Mouse (Mus musculus): ENCODE results near the gene Kantr.
"Not testable (repeated sequence)": the region's sequence is repeated elsewhere in the genome, so short reads cannot be mapped to it uniquely, and the experiment has no call there.

Gene Kantr

DNA sequence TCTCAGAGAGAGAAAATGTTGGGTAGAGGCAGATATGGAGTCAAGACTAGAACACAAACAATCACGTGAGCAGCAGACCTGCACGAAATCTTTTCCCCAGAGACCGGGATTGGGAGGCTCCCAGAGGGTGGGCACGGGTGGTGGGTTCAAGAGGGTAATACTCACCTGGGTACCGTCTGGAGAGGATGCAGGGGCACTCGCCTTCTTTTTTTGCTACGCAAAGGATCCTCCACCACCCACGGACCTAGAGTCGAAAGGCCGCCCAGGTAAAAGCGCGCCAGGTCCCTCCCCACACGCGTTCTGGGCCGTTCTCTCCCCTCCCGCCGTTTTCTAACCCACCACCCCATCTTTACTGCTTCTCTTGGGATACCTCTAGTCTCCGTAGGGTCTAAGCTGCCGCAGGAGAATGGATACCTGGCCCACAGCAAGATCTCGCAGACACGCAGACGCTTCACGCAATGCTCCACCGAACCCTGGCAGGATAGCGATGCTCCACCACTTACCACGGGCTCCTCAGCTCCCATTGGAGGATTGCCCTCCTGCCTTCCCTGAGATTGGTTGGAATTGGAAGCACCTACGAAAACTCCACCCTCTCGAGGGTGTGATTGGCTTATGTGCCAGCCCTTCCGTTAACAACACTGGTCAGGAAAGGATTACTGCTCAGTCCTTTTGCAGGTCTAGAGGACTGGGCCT, at the start of gene Kantr:
TSS of gene Kantr (minus strand) at position 500 of the 693 bp plus-strand sequence.
- peak; percentile 48 to 58 for DNase-seq (ENCODE audit: low read depth in 2 of 2, low spot score in 2 of 2)

- DNase-seq (ENCODE audit: low read depth in 2 of 2, low spot score in 2 of 2): no peak
Observed at GRCm38 (mm10) chrX:152368397-152369273, 41.3 kb upstream of the Kantr start, which contains the start of gene Gpr173. Gpr173 (minus strand) TSS chrX:152368704.

DNA sequence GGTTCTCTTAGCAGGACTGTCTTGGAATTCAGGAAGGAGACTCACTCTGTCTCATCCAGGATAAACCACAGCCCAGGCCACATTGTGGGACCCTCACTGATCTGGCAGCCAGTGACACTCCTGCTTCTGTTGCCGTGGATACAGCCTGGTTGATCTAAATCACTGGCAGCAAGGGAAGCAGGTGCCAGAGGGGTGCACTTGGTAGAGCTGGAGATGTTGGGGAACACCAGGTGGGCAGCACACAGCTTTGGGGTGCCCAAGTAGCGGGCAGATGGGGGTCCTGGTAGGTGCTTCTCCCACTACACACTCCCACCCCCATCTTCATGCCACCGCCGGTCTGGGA, 40.7 kb upstream of the Kantr start:
- DNase-seq (ENCODE audit: low read depth in 2 of 2, low spot score in 2 of 2): no peak

DNA sequence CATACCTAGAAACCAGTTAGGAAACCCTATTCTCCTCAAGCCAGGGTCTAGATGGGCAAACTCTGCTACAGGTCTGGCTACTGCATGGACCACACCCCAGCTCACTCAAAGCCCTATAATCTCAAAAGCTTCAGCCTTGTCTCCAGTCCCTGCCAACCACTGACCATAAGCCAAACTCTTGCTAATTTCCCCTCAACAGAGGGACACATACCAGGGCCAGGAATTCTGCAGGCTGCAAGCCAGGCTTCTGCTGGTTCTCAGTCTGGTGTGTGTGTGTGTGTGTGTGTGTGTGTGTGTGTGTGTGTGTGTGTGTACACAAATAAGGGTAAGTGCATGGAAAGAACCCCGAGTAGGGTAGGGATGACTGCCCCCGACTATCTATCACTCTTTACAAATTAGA, 39.1 kb upstream of the Kantr start:
- DNase-seq (ENCODE audit: low read depth in 2 of 2, low spot score in 2 of 2): no peak

- peak; percentile 25 to 53 for DNase-seq (ENCODE audit: low read depth in 2 of 2, low spot score in 2 of 2)
Observed at GRCm38 (mm10) chrX:152352553-152353153, 25.4 kb upstream of the Kantr start.

DNA sequence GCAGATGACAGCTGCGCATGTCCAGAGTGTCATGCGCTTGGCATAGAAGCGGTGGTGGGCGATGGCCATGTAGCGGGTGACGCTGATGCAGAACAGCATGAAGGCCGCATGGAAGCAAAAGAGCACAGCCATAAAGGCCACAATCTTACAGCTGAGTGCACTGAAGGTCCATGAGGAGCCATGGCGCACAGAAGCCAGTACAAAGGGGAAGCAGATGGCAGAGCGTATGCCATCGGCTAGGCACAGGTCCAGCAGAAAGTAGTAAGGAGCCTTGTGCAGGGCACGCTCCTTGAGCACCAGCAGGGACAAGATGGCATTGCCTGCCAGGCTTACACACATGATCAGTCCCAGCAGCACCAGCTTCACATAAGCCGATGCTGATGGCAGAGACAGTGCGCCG, 19.7 kb upstream of the Kantr start:
- no peak for DNase-seq (ENCODE audit: low read depth in 2 of 2, low spot score in 2 of 2)

DNA sequence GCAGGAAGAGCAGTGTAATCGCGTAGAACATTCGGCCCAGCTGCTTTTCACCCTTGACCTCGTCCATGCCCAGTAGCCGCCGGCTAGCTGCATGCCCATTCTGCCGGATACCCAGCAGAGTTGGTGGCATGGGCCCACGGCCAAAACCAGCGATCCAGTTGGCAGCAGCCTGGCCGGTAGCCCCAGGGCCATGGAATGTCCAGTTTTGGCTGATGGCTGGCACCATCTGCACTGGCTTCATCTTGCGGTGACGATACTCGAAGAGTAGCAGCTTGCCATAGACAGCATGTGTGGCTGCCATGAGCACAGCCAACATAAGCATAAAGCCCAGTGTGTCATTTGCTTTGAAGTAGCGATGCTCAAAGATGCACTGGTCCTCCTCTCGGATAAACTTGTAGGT, 19.3 kb upstream of the Kantr start:
- DNase-seq (ENCODE audit: low read depth in 2 of 2, low spot score in 2 of 2): no peak

GRCm38 (mm10) chrX:152342903-152343302, 15.6 kb upstream of the Kantr start:
- DNase-seq (ENCODE audit: low read depth in 2 of 2, low spot score in 2 of 2): no peak

DNA sequence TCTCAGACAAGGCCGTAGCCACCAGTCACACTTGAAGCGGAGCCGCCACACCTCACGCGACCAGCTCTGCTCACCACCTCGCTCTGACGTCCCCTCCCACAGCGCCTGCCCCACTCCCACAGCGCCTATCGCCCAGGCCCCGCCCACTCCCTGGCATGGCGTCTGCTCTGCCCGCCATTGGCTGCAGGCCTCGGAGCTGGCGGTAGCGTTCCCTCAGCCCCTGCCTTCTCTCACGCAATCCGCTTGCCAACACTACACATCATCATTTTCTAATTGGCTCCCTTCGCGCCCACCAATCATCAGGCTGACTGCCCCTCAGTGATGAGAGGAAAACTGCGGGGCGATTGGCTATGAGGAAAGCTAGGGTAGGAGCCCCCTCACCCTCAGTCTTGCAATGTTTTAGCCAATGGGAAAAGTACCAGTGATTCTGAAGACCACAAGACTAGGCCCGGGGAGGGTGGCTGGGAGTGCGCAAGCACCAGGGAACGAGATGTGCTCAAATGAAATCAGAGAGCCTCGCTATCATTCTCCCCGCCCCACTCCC, 15.1 kb upstream of the Kantr start, which contains the start of gene Tspyl2:
TSS of gene Tspyl2 (minus strand) at position 68 of the 544 bp plus-strand sequence.
- peak; percentile 83 to 87 for DNase-seq (ENCODE audit: low read depth in 2 of 2, low spot score in 2 of 2)

DNA sequence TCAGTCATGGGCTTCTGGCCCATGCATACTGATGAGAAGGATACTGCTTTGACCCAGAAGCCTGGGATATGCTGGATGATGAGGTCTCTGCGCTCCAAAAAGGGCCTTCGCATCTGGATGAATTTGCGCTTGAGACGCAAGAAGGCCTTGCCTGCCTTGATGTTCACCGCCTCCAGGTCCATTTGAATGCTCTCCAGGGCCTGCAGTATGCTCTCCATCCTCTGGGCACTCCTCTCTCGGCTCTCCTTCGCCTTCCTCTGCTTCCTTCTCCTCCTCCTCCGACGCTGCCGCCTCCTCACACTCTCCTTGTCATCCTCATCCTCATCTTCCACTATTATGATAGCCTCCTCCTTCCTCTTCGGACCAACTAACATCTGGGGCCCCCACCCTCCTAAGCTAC, 14.2 kb upstream of the Kantr start:
- DNase-seq (ENCODE audit: low read depth in 2 of 2, low spot score in 2 of 2): no peak

DNA sequence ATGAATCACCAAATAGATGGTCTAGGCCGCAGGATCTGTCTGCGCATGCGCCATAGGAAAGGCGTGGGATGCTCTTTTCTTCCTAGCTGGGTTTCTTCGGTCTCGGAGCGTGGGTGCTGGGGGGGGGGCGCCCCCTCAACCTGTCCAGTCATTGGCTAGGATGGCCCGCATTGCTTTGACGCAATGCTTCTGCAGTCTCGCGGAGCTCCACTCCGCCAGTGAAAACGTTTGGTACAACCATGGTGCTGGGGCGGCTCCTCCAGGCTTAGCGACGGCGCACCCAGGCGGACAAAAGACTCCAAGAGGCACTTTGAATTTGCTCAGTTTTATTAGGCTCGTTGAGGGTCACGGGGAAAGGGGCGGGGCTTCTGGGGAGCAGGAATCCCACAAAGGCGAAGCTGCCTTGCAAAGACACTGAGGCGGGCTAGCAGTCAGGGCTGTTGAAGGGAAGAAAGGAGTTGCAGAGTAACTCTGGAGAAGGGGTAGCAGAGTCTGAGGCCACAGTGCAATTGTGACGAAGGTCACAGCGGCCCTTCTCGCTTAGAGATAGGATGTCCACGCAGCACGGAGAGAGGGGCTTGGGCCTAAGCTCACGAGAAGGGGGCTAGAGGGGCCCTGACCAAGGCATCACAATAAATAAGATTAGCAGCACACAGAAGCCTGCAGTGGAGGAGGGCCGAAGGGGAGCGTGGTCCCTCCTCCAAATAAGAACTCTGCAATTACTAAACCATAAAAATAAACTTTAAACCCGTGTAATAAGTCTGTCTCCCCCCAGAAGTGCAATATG, 9.4 kb upstream of the Kantr start:
- peak; percentile 59 to 69 for DNase-seq (ENCODE audit: low read depth in 2 of 2, low spot score in 2 of 2)

- not testable (repeated sequence) for DNase-seq (ENCODE audit: low read depth in 2 of 2, low spot score in 2 of 2)
Observed at GRCm38 (mm10) chrX:152336123-152336522, 8.8 kb upstream of the Kantr start.

DNA sequence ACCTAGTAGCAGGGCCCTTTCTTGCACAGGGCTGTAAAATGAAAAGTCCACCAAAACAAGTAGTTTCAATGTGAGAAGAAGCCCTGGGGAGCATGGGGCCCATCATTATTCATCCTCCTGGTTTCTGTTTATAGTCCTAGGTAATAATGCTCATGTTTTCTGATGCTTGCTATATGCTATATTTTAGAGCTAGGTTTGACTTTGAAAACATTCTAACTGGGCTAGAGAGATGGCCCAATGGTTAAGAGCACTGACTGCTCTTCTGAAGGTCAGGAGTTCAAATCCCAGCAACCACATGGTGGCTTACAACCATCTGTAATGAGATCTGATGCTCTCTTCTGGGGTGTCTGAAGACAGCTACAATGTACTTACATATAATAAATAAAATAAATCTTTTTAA, 2.1 kb upstream of the Kantr start:
- DNase-seq (ENCODE audit: low read depth in 2 of 2, low spot score in 2 of 2): not testable (repeated sequence)

- no peak for DNase-seq (ENCODE audit: low read depth in 2 of 2, low spot score in 2 of 2)
Observed at GRCm38 (mm10) chrX:152327689-152328052, 376 bp upstream of the Kantr start.

DNA sequence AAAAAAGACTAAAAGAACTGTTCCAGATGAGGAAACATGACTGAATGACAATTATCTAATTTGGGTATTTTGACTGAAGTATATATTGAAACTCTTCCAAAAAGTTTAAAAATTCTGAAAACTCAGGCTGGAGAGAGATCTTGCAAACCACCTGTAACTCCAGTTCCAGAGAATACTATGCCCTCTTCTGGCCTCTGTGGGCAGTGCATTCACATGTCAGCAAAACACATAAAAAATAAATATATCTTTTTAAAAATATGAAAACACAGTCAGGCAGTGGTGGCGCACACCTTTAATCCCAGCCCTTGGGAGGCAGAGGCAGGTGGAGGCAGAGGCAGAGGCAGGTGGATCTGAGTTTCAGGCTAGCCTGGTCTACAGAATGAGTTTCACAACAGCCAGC, 3.7 kb downstream of the Kantr start:
- DNase-seq (ENCODE audit: low read depth in 2 of 2, low spot score in 2 of 2): peak in 1 of 2 experiments; percentile 29

- no peak for DNase-seq (ENCODE audit: low read depth in 2 of 2, low spot score in 2 of 2)
Observed at GRCm38 (mm10) chrX:152322776-152323175, 4.5 kb downstream of the Kantr start.

GRCm38 (mm10) chrX:152320535-152320934, 6.8 kb downstream of the Kantr start:
- DNase-seq (ENCODE audit: low read depth in 2 of 2, low spot score in 2 of 2): no peak

DNA sequence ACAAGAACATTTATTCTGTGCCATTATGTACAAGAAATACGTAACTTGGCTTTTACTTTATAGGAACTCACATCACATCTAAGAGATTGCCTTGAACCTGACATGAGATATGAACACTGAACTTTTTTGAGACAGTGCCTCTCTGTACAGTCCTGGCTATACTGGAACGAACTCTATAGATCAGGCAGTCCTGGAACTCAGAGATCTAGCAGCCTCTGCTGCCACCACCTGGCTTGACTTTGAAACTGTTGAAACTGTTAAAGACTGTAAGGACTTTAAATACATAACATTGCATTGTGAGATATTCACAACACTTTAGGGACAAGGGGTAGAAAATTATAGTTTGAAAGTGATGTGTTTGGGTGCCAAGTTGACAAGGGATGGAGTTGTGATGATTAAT, 19.4 kb downstream of the Kantr start:
- DNase-seq (ENCODE audit: low read depth in 2 of 2, low spot score in 2 of 2): peak in 1 of 2 experiments; percentile 2

DNA sequence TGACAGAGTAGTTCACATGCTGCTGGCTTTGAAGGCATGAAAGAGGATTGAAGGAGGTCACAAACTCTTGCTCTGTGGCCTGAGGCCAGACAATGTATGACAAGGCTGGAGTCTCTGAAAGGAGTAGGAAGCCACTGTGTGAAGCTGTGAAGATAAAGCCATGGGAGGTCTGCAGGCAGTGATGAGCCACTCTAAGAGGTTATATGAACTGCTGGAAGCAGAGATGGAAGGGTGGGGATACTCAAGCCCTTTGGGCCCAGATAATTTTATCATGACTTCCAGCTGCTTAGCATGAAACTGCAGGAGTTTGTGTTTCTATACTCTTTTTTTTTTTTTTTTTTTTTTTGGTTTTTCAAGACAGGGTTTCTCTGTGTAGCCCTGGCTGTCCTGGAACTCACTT, 19.9 kb downstream of the Kantr start:
- no peak for DNase-seq (ENCODE audit: low read depth in 2 of 2, low spot score in 2 of 2)

GRCm38 (mm10) chrX:152306224-152306623, 21.1 kb downstream of the Kantr start:
- DNase-seq (ENCODE audit: low read depth in 2 of 2, low spot score in 2 of 2): no peak

DNA sequence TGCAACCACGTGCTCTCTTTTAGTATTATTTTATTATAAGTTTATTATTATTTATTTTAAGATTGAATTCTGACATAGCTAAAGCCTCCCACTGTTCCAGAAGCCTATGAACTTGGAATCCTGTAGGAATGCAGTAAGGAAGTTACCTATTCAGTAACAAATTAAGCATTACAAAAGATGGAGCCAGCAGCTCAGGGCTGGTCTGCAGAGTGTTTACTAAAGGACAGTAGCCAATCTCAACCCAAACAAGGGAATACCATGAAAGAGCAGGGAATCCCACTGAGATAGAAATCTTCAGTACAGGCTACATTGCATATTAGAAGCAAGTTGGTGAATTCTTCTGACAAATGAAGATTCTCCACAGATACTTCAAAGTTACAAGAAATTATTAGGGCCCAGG, 40.3 kb downstream of the Kantr start:
- not testable (repeated sequence) for DNase-seq (ENCODE audit: low read depth in 2 of 2, low spot score in 2 of 2)

All from CD8-positive naive resting alpha-beta T cell, adult 2 months (primary cell).